Mouse (Mus musculus) limb, embryonic 10.5 days (tissue): ENCODE measurements around the gene Gan. TPM values are rescaled to one million over a fixed set of nuclear protein-coding genes. Genes with fewer than 3 reads are reported as not detected.

Experiments used
- DNase-seq: peaks from one replicate; pipeline ENCODE4 v3.0.0-alpha.2; 2017; ENCODE audit warnings: low spot score
- H3K27ac ChIP-seq: fragments of 300-500 bp; sonication (generic); 2 replicates; pipeline ENCODE4 v1.5.1; 2016; ENCODE audit warnings: mild to moderate bottlenecking
- H3K27me3 ChIP-seq: fragments of 300-500 bp; sonication (generic); 2 replicates; pipeline ENCODE4 v1.6.1; 2016; ENCODE audit warnings: low read depth, mild to moderate bottlenecking; ENCODE audit not compliant: poor library complexity, severe bottlenecking
- H3K36me3 ChIP-seq: fragments of 300-500 bp; sonication (generic); 2 replicates; pipeline ENCODE4 v1.6.1; 2016; ENCODE audit warnings: mild to moderate bottlenecking, moderate library complexity
- H3K4me1 ChIP-seq: fragments of 300-500 bp; sonication (generic); 2 replicates; pipeline ENCODE4 v1.6.1; 2016
- H3K4me3 ChIP-seq: fragments of 300-500 bp; sonication (generic); 2 replicates; pipeline ENCODE4 v1.5.1; 2016; ENCODE audit warnings: mild to moderate bottlenecking, moderate library complexity
- H3K9me3 ChIP-seq: fragments of 300-500 bp; sonication (generic); replicated peaks from 2 replicates; pipeline ENCODE4 v1.6.1; 2016; ENCODE audit warnings: mild to moderate bottlenecking
- WGBS: fragments of 180-500 bp; shearing (Covaris S2); methylation state at CpG from one replicate; pipeline ENCODE4 v1.1.7; 2016; 5-methylcytosine and 5-hydroxymethylcytosine counted together
- polyA plus RNA-seq: library from polyadenylated mRNA; unstranded; fragments of >200 nt; fragmentation: Nextera tagmentation; extraction: Ambion mirVana; gene quantifications from 2 replicates; pipeline ENCODE4 v1.2.1, GENCODE M21; 2016

Gene Gan
- polyA plus RNA-seq, 1 experiment from 2014 or later, result 2.7 TPM

- Histone ChIP-seq H3K4me3 (no peak overlapping the region), H3K4me1 (peaks cover 4% of the 10 kb centered on the region; the same call in 1 of the 2 replicates), H3K27ac (no peak overlapping the region), H3K36me3 (no peaks in the 10 kb centered on the region), H3K27me3 (no peaks in the 10 kb centered on the region), H3K9me3 (no peaks in the 10 kb centered on the region)
- DNase-seq, result no peak
- WGBS, result 94% methylated on average over 8 of the region's 8 CpGs
These were observed 94.7 kb downstream of the Gan start for GRCm38 (mm10) chr8:117252650-117253049.

GRCm38 (mm10) chr8:117253390-117254269 lies 95.7 kb downstream of the Gan start:
- H3K27me3 ChIP-seq, result no peaks in the 10 kb centered on the region

GRCm38 (mm10) chr8:117254496-117254895 lies 96.6 kb downstream of the Gan start:
- peaks cover 20% of the 10 kb centered on the region for H3K4me1 ChIP-seq
- 78% methylated on average over 6 of the region's 6 CpGs for WGBS
- no peaks in the 10 kb centered on the region for H3K9me3 ChIP-seq
- no peak overlapping the region for H3K27ac ChIP-seq
- DNase-seq, result no peak
- no peak overlapping the region for H3K4me3 ChIP-seq
- H3K36me3 ChIP-seq, result no peaks in the 10 kb centered on the region
- no peaks in the 10 kb centered on the region for H3K27me3 ChIP-seq

More at GRCm38 (mm10) chr8:117253390-117254269, 95.7 kb downstream of the Gan start:
- H3K27ac ChIP-seq, result no peak overlapping the region
- no peaks in the 10 kb centered on the region for H3K9me3 ChIP-seq
- H3K4me1 ChIP-seq, result peaks cover 11% of the 10 kb centered on the region
- 94% methylated on average over 17 of the region's 17 CpGs for WGBS
- DNase-seq, result no peak
- no peak overlapping the region for H3K4me3 ChIP-seq
- no peaks in the 10 kb centered on the region for H3K36me3 ChIP-seq

GRCm38 (mm10) chr8:117256292-117256938 lies 98.5 kb downstream of the Gan start:
- Histone ChIP-seq H3K9me3 (no peaks in the 10 kb centered on the region), H3K4me1 (peaks cover 39% of the 10 kb centered on the region), H3K36me3 (no peaks in the 10 kb centered on the region), H3K4me3 (peak overlapping the region; percentile 83), H3K27ac (peak overlapping the region; percentile 97), H3K27me3 (no peaks in the 10 kb centered on the region)
- WGBS, result 1% methylated on average over 83 of the region's 92 CpGs
- DNase-seq, result peak; percentile 93

- peak within 1 kb of the TSS; percentile 83 for H3K4me3 ChIP-seq
- no peaks in the 10 kb centered on the region for H3K9me3 ChIP-seq
- no peaks in the 10 kb centered on the region for H3K27me3 ChIP-seq
- WGBS, result under 1% methylated on average over 64 of the region's 65 CpGs
- peak within 1 kb of the TSS; percentile 97 for H3K27ac ChIP-seq
- peaks cover 46% of the 10 kb centered on the region for H3K4me1 ChIP-seq
- H3K36me3 ChIP-seq, result no peaks in the 10 kb centered on the region
- DNase-seq, result peak; percentile 71
These were observed 99.3 kb downstream of the Gan start, which contains the start of gene Cmip for GRCm38 (mm10) chr8:117257029-117257820. TSS of gene Cmip (plus strand) at chr8:117257064.

- peak overlapping the region; percentile 97 for H3K27ac ChIP-seq
- H3K4me1 ChIP-seq, result peaks cover 52% of the 10 kb centered on the region
- no peaks in the 10 kb centered on the region for H3K36me3 ChIP-seq
- H3K27me3 ChIP-seq, result no peaks in the 10 kb centered on the region
- peak overlapping the region; percentile 83 for H3K4me3 ChIP-seq
- 11% methylated on average over 22 of the region's 22 CpGs for WGBS
- H3K9me3 ChIP-seq, result no peaks in the 10 kb centered on the region
- DNase-seq, result peak; percentile 69
These were observed 100.1 kb downstream of the Gan start for GRCm38 (mm10) chr8:117257821-117258575.

GRCm38 (mm10) chr8:117258576-117259040 lies 100.7 kb downstream of the Gan start:
- WGBS, result 62% methylated on average over 6 of the region's 6 CpGs
- Histone ChIP-seq H3K4me1 (peaks cover 58% of the 10 kb centered on the region), H3K36me3 (no peaks in the 10 kb centered on the region), H3K4me3 (peak overlapping the region; percentile 83), H3K27me3 (no peaks in the 10 kb centered on the region), H3K27ac (peak overlapping the region; percentile 97), H3K9me3 (no peaks in the 10 kb centered on the region)
- DNase-seq, result no peak

GRCm38 (mm10) chr8:117259431-117260001 lies 101.6 kb downstream of the Gan start:
- Histone ChIP-seq H3K36me3 (no peaks in the 10 kb centered on the region), H3K9me3 (no peaks in the 10 kb centered on the region), H3K4me3 (peak overlapping the region; percentile 83), H3K27me3 (no peaks in the 10 kb centered on the region), H3K4me1 (peaks cover 58% of the 10 kb centered on the region), H3K27ac (peak overlapping the region; percentile 97)
- WGBS, result 62% methylated on average over 11 of the region's 11 CpGs
- DNase-seq, result peak; percentile 43

- Histone ChIP-seq H3K4me1 (peaks cover 58% of the 10 kb centered on the region), H3K9me3 (no peaks in the 10 kb centered on the region), H3K27ac (peak overlapping the region; percentile 97), H3K4me3 (peak overlapping the region; percentile 83), H3K27me3 (no peaks in the 10 kb centered on the region), H3K36me3 (no peaks in the 10 kb centered on the region)
- peak; percentile 37 for DNase-seq
- WGBS, result 40% methylated on average over 14 of the region's 14 CpGs
These were observed 102.4 kb downstream of the Gan start for GRCm38 (mm10) chr8:117260234-117260929.

- H3K27ac ChIP-seq, result no peak overlapping the region; the same call in 1 of the 2 replicates
- DNase-seq, result no peak
- 0 out of 2 replicates have a peak overlapping the region, but pooled peaks have one; percentile 1 for H3K4me3 ChIP-seq
- WGBS, result 61% methylated on average over 14 of the region's 14 CpGs
- no peaks in the 10 kb centered on the region for H3K9me3 ChIP-seq
- H3K4me1 ChIP-seq, result peaks cover 58% of the 10 kb centered on the region
- H3K27me3 ChIP-seq, result no peaks in the 10 kb centered on the region
- H3K36me3 ChIP-seq, result no peaks in the 10 kb centered on the region
These were observed 103.1 kb downstream of the Gan start for GRCm38 (mm10) chr8:117260930-117261475.

GRCm38 (mm10) chr8:117261702-117262101 lies 103.8 kb downstream of the Gan start:
- WGBS, result 29% methylated on average over 9 of the region's 9 CpGs
- no peaks in the 10 kb centered on the region for H3K27me3 ChIP-seq

More at GRCm38 (mm10) chr8:117261702-117262101, 103.8 kb downstream of the Gan start:
- Histone ChIP-seq H3K9me3 (no peaks in the 10 kb centered on the region), H3K36me3 (no peaks in the 10 kb centered on the region), H3K27ac (no peak overlapping the region; the same call in 1 of the 2 replicates), H3K4me3 (no peak overlapping the region), H3K4me1 (peaks cover 54% of the 10 kb centered on the region)
- no peak for DNase-seq
